Mouse (Mus musculus) natural killer cell, adult 2 months (primary cell): ENCODE data around the gene Sec24b.

Experiments used
- DNase-seq, 2 experiments: peaks; one replicate each; pipeline ENCODE4 v3.0.0; 2022; ENCODE audit warnings: low spot score in 2 of 2

Gene Sec24b

DNA sequence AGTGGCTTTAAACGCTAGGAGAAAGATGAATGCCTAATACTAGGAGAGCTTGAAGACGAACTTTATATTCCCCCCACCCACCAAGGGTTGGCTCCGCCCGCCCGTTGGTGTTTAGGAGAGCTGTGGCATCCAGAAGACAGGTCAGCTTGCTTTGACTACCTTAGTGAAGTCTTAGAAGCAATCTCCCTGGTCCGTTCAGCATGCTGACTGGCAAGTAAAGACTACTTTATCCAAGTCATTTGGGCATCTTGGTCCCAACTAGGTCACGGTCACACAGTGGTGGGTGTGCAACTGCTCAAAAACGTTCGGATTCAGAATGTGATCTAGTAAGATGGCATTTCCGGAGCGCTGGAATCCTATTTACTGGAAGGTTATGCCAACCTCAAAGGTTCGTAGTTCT is at the start of gene Sec24b:
Gene Sec24b (minus strand): TSS at position 273 of the 400 bp plus-strand sequence.
- DNase-seq, result no peak

DNA sequence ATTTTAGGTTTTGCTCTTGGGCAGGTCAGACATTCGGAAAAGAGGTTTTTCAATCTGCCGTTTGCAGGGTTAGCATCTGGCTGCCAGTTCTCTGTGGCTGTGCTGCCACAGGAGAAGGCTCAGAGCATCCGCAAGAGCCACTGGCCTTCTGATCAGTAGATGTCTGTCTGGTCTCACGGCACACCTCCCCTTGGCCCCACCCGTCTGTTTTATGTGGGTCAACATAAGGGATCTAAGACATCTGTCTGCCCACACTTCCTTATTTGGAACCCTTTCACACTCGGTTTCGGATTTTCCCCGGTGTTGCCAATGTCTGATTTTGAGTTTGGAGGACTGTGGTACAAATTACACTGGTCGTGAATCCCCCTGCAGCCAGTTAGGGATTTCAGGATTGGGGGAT is 43.1 kb upstream of the Sec24b start:
- no peak for DNase-seq

DNA sequence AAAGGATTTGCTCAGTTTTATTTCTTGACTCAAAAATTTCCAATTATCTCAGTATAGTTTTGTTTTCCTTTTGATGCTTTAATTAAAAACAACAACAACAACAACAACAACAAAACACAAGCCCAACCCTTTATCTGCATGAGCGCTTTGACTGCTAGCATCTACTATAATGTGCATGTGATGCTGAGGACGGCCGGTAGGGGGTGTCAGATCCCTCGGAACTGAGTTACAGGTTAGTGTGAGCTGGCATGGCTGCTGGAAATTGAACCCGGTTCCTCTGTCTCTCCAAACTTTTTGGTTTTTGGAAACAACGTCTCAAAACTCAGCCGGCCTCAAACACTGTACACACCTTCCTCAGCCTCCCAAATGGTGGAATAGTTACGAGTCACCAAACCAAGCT is 42.1 kb upstream of the Sec24b start:
- DNase-seq, result peak in 1 of 2 experiments; percentile 3

DNA sequence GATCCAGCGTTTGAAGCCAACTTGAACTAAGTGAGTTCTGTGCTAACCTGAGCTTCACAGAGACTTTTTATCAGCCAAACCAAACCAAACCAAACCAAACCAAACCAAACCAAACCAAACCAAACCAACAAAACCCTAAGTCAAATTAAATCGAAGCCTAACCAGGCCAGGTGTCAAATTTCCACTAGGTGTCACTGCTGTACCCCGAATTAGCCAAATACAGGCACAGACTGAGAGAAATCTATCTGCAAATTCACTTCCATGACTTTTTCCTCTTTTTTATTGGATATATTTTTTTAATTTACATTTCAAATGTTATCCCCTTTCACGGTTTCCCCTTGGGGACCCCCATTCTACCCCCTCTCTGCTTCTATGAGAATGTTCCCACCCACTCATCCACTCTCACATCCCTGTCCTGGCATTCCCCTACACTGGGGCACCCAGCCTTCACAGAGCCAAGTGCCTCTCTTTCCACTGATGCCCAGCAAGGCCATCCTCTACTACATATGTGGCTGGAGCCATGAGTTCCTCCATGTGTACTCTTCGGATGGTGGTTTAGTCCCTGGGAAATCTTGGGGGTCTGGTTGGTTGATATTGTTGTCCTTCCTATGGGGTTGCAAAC is 33.9 kb upstream of the Sec24b start:
- DNase-seq, result no peak

DNA sequence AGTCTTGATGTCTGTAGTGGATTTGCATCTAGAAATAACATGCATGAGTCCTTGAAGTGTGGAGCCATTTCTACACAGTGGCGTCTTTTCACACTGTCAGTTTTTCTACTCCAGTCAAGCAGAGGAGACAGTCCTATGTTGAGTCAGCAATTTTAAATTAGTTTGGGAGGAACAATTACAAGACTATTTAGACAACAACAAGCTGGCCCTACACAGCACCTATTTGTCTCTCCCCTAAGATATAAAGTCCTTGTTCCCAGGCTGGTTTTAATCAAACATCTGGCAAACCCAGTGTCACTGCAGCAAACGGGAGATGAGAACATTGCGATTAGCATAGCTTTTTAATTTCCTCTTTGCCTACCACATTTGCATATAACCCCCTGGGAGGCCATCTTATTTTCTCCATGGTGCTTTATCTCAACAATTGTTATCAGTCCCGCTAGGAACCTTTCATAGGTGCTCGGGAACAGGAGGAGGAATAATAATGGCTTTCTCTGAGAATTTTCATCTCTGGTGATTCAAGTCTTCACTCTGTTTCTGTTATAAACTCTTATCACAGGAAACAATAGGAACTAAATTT is 32.9 kb upstream of the Sec24b start:
- DNase-seq, result no peak

DNA sequence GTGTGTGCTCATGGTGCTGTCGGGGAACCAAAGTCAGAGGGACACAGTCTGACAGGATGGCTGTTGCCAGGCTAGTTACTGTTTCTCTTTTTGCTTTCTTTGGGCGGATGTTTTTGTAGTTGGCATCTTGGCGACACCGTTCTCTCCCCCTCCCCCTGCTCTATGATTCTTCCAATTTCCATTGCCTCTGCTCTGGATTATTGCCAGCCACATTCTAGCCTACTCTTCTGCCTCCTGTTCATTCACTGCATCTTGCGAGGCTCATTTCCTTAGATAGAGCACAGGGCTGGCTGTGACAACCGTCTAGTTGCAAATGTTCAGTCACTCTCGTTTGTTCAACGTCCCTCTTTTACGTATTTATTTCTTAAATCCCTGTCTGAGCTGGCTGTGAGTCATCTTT is 29.1 kb upstream of the Sec24b start:
- no peak for DNase-seq

DNA sequence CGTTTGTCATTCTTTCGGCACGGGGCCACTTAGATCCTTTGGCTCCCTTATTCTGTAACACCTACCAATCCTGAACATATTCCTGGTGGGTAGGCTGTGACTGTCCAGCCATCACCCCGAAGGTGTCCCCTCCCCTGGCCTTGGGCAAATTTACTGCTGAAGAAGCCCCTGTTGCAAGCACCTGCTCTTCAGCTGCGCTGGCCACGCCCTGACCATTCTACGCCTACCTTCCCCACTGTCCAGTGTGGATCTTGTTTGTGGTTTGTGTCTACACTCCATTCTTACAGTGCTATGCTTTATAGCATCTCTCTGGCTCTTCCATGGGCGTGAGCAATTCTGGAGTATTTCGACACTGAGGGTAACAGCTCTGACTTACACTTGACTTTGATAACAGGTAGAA is 27.3 kb upstream of the Sec24b start:
- no peak for DNase-seq

DNA sequence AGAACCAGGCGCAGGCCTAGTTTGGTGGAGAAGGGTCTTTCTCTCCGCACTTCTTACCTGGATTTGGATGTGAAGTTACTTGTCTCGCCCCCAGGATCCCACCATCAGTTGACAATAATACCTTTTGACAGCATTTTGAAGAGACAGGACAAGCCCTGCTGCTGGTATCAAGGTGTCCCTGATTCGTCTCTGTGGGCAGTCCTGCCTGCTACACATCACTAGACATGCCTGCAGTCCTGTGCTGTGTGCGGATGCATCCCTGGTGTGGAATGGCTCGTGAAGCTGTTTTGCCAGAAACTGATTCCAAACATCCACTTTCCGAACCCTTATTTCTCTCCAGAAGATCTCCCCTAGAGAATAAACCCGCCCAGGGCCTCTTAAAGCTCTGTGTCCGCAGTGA is 26.1 kb upstream of the Sec24b start:
- no peak for DNase-seq

DNA sequence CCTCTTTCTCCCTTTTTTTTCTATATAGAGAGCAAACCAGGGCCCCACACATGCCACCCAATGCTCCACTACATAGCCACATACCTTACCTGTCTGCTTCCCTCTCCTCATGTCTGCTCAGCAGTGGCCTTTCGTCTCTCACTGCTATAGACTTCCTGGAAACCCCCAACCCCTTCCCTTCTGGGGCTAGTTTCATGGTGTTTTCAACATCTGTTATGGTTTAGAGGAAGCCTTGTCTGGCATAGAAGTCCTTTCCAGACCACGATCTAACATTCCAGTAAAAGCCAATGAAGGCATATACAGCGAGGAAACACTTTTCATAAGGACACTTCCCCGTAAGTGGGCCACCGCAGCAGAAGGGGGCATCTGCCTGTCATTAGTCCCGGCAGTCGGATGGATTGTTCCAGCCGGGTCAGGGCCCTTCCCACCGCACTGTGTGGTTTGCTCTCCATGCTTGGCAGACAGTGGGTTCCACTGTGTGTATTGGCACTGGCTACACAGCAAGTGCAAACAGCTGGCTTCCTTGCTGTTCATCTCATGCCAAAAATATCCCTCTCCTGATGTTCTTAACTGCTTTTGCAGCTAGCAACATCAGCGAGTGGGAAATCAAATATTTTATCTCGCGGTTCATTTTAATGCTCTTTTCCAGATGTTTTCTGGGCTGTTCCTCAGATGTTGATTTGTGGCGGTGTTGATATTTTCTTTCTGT is 25.2 kb upstream of the Sec24b start:
- no peak for DNase-seq

DNA sequence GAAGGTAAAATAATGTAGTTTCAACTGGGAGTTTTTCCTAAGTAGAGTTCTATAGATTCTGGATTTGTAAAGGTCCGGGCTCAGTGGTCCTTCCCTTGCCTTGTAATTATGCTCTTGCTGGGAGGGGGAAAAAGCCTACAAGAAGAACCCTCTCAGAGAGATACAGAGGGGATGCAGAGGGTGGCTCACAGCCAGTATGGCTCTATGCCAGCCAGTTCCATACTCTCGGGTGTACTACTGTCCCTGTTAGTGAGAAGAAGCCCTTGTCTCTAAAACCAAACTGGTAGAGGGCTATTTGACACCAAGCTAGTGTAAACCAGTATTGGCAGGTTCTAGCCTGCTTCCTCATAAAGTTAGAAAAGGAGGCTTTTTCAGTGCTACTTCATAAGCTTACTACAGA is 22.0 kb upstream of the Sec24b start:
- no peak for DNase-seq

DNA sequence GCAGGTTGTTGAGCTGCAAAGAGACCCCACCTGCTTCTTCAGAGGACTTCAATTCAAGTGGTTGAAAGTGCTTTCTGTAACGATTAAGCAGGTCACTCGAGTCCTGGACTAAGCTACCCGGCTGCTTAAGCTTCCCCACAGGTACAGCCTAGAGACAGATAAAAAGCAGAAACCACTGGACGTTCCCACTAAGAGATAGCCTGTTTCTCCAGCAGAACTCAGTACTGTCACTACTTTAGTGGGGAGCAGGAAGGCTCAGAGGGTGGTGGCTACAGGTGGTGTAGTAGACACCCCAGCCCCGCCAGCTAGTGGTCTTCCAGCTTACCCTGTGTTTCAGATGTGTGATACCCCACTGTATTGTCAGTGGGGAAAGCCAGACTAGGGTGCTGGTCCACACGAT is 19.3 kb upstream of the Sec24b start:
- no peak for DNase-seq

DNA sequence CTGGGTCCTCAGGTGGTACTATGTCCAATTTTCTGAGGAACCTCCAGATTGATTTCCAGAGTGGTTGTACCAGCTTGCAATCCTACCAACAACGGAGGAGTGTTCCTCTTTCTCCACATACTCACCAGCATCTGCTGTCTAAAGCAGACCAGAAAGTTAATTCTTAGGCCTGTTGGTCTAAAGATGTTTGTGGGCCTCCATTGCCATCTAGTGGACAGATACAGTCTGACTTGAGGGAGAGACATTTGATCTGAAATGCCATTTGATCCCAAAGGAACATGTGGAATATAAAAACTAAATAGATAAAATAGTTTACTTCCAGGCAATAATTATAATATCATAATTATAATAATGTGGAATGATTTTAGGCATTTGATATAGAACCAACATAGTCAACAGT is 18.4 kb upstream of the Sec24b start:
- DNase-seq, result peak; percentile 31 to 55

DNA sequence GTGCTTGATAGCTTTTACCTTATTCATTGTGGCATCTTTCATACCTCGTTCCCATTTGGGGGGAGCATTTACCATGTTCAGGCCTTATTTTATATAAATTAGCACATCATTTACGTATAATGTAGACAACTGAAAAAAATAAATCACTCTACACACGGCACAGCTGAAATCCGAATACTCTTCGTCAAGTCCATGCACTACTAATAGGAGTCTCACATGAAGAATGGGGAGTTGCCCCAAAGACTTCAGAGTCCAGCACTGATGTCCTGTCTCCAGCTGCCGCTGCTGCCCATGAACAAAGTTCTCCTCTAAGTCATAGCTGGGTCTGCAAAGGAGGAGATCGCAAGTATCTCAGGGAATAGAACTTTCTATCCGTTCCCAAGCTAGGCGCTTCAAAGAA is 15.9 kb upstream of the Sec24b start:
- DNase-seq, result no peak

DNA sequence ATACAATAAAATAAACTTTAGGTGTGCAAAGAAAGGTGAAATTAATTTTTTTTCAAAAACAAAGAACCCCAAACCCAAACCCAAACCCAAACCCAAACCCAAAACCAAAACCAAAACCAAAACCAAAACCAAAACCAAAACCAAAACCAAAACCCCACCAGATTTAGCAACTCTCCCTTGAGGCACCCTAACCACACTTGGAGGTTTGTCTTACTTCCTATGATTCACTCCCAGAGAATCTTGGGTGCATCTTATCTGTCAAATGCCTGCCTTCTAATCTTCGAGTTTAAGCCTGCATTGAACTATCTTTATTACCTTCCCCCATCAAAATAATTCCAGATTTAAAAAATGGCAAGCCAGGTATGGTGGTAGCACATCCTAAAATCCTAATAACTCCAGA is 14.4 kb upstream of the Sec24b start:
- no peak for DNase-seq

DNA sequence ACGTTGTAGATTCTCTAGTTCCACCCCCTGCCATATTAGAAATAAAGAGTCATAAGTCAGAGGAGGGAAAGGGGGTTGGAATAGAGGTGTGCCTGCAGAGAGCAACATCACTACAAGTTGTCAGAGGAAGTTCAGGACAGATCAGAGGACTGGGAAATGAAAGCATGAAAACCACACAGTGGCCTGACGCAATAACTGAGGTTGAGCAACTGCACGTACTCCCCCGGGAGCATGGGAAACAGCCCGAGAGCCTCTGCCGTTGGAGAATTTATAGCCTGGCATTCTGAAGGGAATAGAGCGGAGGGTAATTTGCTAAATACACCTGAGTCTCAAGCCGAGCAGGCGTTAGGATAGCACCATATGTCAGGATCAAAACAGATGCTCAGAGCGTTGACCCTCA is 11.7 kb upstream of the Sec24b start:
- DNase-seq, result no peak

DNA sequence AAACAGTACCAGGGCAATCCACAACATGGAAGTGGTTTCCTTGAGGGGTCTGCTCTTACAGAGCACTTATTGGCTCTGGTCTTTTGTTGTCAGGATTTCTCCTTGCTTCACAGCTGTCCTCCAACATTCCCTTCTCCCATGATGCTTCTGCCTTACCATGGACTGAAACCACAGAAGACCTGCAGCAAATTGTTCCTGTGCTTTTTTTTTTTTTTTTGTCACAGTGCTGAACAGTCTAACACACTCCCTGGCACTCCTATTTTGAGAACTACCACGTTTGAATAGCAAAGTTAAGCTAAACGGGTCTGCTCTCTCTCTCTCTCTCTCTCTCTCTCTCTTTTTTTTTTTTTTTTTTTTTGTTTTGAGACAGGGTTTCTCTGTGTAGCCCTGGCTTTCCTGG is 10.6 kb upstream of the Sec24b start:
- DNase-seq, result no peak

DNA sequence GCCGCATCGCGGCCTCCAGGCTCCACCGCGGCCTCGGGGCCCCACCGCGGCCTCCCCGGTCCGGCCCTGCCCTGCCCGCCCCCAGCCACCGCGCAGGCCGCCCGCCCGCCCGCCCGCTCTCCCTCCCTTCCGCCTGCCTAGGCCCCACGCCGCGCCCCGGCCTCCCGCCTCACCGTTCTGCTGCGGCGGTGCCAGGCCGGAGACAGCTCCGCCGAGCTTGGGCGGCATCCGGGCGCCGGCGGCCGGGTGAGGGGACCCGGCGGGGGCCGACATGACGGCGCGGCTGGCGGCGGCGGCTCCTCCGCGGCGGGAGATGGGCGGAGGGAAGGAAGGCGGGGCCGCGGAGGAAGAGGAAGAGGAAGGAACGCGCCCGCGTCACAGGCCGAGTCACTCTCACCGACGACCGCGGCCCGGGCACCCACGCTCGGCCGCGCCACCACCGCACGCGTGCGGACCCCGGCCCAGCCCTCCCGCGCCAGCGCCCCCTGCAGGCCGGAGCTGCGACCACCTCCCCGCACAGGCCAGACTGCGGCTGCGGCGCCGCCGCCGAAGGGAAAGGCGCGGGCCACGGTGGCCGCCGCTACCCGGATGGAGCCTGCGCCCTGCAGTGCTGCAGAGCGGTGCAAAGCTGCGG is 840 bp downstream of the Sec24b start:
- DNase-seq, result peak; percentile 44 to 67

DNA sequence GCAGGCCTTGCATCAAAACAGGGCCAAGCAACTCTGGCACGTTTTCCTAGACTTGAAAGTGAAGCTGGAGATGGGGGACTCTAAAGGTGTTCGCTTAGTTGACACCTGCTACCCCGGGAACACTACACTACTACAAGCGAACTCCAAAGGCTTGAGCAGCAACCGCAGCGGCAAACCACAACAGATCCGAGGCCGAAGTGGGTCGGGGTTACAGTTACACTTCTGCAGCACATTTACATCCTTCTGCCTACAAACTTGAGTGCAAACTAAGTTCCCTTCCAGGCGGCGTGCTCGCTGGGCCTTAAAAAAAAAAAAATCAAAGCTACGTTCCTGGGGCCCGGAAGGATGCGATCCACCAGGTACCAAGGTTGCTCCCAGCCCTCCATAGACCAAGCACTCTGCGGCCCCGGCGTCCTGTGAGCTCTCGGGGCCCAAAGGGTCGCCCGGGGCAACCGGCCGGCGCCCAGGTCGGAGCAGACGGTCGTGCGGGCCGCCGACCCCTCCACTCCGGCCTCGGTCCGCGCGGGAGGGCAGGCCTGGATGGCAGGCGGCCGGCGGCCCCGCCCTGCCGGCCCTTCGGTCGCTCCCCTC is 1.5 kb downstream of the Sec24b start:
- peak; percentile 12 to 28 for DNase-seq

DNA sequence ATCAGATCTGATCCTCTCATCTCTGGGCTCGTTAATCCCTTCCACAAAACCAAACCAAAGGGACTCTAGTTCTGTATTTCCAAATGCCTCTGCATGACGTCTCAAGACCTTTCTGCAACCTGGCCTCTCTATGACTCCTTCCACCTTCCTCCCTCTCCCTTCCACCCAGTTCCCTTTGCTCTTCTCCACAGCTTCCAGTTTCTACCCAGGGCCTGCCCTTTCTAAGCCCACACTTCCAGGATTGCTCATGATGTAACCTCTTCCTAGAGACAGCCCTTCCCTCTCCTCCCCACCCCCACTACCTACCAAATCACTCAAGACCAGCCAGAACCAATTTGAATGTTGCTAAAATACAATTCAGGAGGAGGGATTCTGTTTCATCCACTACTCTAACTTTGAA is 2.9 kb downstream of the Sec24b start:
- DNase-seq, result no peak

DNA sequence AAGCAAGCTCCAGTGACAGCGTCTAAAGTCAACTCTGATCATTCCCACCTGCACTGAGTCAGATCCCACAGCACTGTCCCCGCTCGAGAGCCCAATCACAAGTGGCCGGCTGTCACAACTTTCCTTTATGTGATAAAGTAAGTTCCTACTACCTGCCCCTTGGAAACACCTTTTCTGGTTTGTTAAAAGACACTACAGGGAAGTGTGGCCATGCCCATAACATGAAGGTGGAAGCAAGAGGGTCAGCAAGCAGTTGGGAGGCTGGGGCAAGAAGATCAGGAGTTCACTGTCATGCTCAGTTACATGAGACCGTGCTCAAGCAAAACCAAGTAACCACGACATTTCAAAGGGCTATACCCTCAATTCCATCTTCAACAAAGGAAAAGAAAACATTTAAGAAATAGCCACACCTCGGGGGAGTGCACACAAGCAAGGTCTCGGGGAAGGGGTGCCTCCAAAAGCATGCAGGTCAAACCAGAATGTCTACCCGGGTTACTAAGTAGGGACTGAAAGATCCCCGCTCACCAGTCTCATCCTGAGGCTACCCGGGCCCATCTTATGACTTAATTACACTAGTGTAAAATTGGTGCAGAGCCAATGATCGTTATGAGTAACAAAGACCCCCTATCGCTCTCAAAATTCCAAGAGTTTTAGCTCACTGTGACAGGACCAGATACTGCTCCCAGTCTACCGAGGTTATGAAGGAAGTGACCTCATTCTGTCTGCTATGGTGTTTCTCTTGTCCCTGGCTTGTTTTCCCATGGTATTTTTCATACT is 3.6 kb downstream of the Sec24b start:
- DNase-seq, result no peak

DNA sequence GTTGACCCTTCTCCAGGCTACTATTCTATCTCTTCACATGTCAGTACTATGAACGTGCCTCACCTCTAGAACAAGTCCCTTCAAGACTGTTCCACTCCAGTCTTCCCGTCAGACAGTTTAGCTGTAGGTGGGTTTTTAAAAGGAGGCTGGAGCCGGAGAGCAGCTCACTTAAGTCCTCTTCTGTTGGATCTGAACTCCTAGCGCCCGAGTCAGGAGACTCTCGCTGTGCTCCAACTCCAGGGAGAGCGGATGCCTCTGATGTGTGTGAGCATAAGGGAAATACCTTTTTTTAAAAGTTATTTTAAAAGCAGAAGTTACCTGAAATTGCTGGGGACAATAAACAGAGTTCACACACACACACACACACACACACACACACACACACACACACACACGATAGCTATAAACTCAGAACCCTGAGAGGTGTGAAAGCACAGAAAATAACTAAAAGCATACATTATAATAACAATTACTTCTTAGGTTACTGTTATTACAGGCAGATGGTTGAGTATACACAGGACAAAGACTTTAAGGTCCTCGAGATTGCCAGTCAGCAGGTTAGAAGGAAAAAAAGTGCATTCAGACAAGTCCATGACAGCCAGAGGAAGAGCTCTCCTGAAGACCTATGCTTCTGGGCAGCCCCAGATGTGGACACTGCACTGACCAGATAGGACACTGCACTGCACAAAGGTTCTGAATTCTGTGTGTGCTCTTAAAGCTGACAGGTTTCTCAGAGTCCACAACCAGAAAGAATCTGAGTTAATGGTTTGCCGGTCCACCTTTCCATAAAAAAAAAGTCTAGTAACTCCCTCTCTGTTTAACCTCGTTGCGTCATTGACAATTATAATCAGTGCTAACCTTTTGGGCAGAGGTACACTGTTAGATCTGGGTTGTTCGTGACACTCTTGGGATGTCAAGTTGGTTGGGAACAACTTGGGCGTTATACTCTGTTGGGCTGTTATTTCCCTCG is 5.7 kb downstream of the Sec24b start:
- DNase-seq, result no peak
